Mouse (Mus musculus) heart, postnatal 36 days (tissue): ENCODE data around the gene Lgals1. TPM values are rescaled to one million over a fixed set of nuclear protein-coding genes. Genes with fewer than 3 reads are reported as not detected.

Experiments used
- DNase-seq, 2 experiments: peaks; one replicate each; pipeline ENCODE4 v3.0.0; 2021 to 2022
- intact Hi-C: fragments of 180-260 bp; cut with DNase I; formaldehyde crosslinking; loops from one replicate; pipeline ENCODE4 v1.15.1; 2025
- total RNA-seq, 2 experiments: library from RNA; stranded (reverse); gene quantifications; 2 replicates each; pipeline ENCODE4 v1.2.3; 2021

The Lgals1 gene
- total RNA-seq, 2 experiments from 2014 or later = 180 to 208 TPM

GRCm38 (mm10) chr15:78908399-78908798 is 18.1 kb upstream of the Lgals1 start:
- intact Hi-C loops = no loop called here
- DNase-seq = no peak

GRCm38 (mm10) chr15:78908982-78909381 is 17.5 kb upstream of the Lgals1 start:
- no peak for DNase-seq
- intact Hi-C loops = no loop called here

GRCm38 (mm10) chr15:78912040-78912439 is 14.5 kb upstream of the Lgals1 start:
- DNase-seq = no peak
- intact Hi-C loops = no loop called here

- intact Hi-C loops = no loop called here
Measured at GRCm38 (mm10) chr15:78913632-78914090, 12.9 kb upstream of the Lgals1 start, which contains the start of gene Pdxp. Gene Pdxp (plus strand): TSS chr15:78913919.

GRCm38 (mm10) chr15:78914091-78914822 is 12.3 kb upstream of the Lgals1 start:
- intact Hi-C loops = no loop called here
- DNase-seq = no peak

More at GRCm38 (mm10) chr15:78913632-78914090, 12.9 kb upstream of the Lgals1 start, which contains the start of gene Pdxp:
- DNase-seq = peak; percentile 85 to 86

- intact Hi-C loops = loop anchor here (1.0 to 5.0 kb wide), 4 partner anchors 16 to 157 kb away; no protein-coding TSS in a partner anchor
- DNase-seq = no peak
Measured at GRCm38 (mm10) chr15:78914823-78915659, 11.5 kb upstream of the Lgals1 start.

- peak; percentile 70 to 73 for DNase-seq
- intact Hi-C loops = loop anchor here (1.0 to 5.0 kb wide), 4 partner anchors 16 to 157 kb away; no protein-coding TSS in a partner anchor
Measured at GRCm38 (mm10) chr15:78915660-78916017, 10.9 kb upstream of the Lgals1 start.

- intact Hi-C loops = loop anchor here (5.0 kb wide), 2 partner anchors 121 to 156 kb away; no protein-coding TSS in a partner anchor
Measured at GRCm38 (mm10) chr15:78916052-78916826, 10.3 kb upstream of the Lgals1 start.

GRCm38 (mm10) chr15:78918126-78918525 is 8.4 kb upstream of the Lgals1 start:
- no peak for DNase-seq
- intact Hi-C loops = loop anchor here (5.0 kb wide), 2 partner anchors 119 to 154 kb away; no protein-coding TSS in a partner anchor

More at GRCm38 (mm10) chr15:78916052-78916826, 10.3 kb upstream of the Lgals1 start:
- no peak for DNase-seq

GRCm38 (mm10) chr15:78919914-78920313 is 6.6 kb upstream of the Lgals1 start:
- no peak for DNase-seq
- intact Hi-C loops = loop anchor here (5.0 kb wide), 2 partner anchors 117 to 152 kb away; no protein-coding TSS in a partner anchor

GRCm38 (mm10) chr15:78922700-78923099 is 3.8 kb upstream of the Lgals1 start:
- intact Hi-C loops = no loop called here
- no peak for DNase-seq

- no peak for DNase-seq
- intact Hi-C loops = no loop called here
Measured at GRCm38 (mm10) chr15:78923585-78923984, 2.9 kb upstream of the Lgals1 start.

- no peak for DNase-seq
- intact Hi-C loops = no loop called here
Measured at GRCm38 (mm10) chr15:78925129-78925528, 1.4 kb upstream of the Lgals1 start.

- peak; percentile 44 to 54 for DNase-seq
- intact Hi-C loops = no loop called here
Measured at GRCm38 (mm10) chr15:78927021-78927787, 679 bp downstream of the Lgals1 start.

GRCm38 (mm10) chr15:78927788-78928457 is 1.4 kb downstream of the Lgals1 start:
- peak; percentile 68 to 69 for DNase-seq
- intact Hi-C loops = no loop called here

GRCm38 (mm10) chr15:78928539-78928938 is 2.0 kb downstream of the Lgals1 start:
- intact Hi-C loops = no loop called here
- no peak for DNase-seq

GRCm38 (mm10) chr15:78930192-78930706 is 3.7 kb downstream of the Lgals1 start:
- intact Hi-C loops = no loop called here
- DNase-seq = no peak

GRCm38 (mm10) chr15:78930801-78931426 is 4.4 kb downstream of the Lgals1 start:
- DNase-seq = no peak
- intact Hi-C loops = loop anchor here (1.0 kb wide), 1 partner anchor 16 kb away; no protein-coding TSS in a partner anchor
